Mouse (Mus musculus): ENCODE data around the gene Vmn1r55.

DNA sequence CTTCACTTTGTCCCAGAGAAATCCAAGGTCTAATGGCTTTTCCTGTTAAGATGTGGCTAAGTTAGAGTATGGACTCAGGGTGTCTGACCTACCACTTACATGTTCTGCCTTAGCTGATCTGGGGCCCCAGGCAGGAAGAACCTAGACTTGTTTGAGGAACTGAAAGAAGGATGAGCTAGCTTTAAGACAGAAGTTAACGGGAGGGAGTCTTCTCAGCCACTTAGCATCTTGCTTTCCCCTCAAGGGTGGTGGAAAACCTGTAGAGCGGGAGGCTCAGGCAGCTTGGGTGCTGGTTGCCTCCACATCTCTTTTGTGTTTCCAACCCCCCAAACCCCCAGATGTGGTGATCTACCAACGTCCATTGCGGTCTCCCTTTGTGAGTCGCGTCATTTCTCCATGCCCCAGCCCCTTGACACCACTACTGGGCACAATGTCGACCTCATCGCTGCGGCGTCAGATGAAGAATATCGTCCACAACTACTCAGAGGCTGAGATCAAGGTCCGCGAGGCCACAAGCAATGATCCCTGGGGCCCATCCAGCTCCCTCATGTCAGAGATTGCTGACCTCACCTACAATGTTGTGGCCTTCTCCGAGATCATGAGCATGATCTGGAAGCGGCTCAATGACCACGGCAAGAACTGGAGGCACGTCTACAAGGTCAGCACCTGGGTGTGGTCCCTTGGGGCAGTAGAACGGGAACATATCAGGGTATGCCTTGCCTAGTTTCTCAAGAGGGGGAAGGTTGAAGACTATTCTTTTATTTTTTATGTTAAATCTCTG lies 66.0 kb downstream of the Vmn1r55 start:
- TF ChIP-seq CTCF (IDR thresholded peaks at IDR 0.05; ENCODE audit: extremely low read depth, insufficient read depth, low read length): no peak
- no peak for TF ChIP-seq POLR2A (IDR thresholded peaks at IDR 0.05; ENCODE audit: extremely low read depth, insufficient read depth, low read length)
